Mouse (Mus musculus) G1E-ER4 (cell line): ENCODE results near the gene Gadd45g. TPM values are rescaled to one million over a fixed set of nuclear protein-coding genes. Genes with fewer than 3 reads are reported as not detected.

ENCODE experiments used
- GATA1 ChIP-seq: IDR thresholded peaks from one replicate; pipeline ENCODE4 v1.8.0; 2012; ENCODE audit warnings: low read length, inconsistent platforms
- polyA plus RNA-seq: library from polyadenylated mRNA; stranded (reverse); fragments of >175 nt; gene quantifications from 2 replicates; pipeline ENCODE4 v1.2.3, GENCODE M21; 2012

The Gadd45g gene
- polyA plus RNA-seq, 1 experiment = 29.4 TPM

- TF ChIP-seq GATA1 = no peak
These were observed 22.1 kb downstream of the Gadd45g start for GRCm38 (mm10) chr13:51868491-51869128.

GRCm38 (mm10) chr13:51869129-51869491, 22.6 kb downstream of the Gadd45g start:
- no peak for TF ChIP-seq GATA1

- TF ChIP-seq GATA1 = no peak
These were observed 24.7 kb downstream of the Gadd45g start for GRCm38 (mm10) chr13:51871148-51871547.

GRCm38 (mm10) chr13:51872252-51872962, 25.9 kb downstream of the Gadd45g start:
- no peak for TF ChIP-seq GATA1

- TF ChIP-seq GATA1 = no peak
These were observed 26.6 kb downstream of the Gadd45g start for GRCm38 (mm10) chr13:51872963-51873514.

GRCm38 (mm10) chr13:51873786-51874185, 27.3 kb downstream of the Gadd45g start:
- TF ChIP-seq GATA1 = no peak

GRCm38 (mm10) chr13:51876131-51876530, 29.7 kb downstream of the Gadd45g start:
- no peak for TF ChIP-seq GATA1

GRCm38 (mm10) chr13:51878806-51879205, 32.3 kb downstream of the Gadd45g start:
- no peak for TF ChIP-seq GATA1

- TF ChIP-seq GATA1 = no peak
These were observed 33.1 kb downstream of the Gadd45g start for GRCm38 (mm10) chr13:51879571-51879970.

GRCm38 (mm10) chr13:51880019-51880418, 33.5 kb downstream of the Gadd45g start:
- no peak for TF ChIP-seq GATA1

GRCm38 (mm10) chr13:51881271-51882128, 35.0 kb downstream of the Gadd45g start:
- no peak for TF ChIP-seq GATA1

GRCm38 (mm10) chr13:51882218-51882617, 35.7 kb downstream of the Gadd45g start:
- no peak for TF ChIP-seq GATA1

GRCm38 (mm10) chr13:51884250-51884649, 37.8 kb downstream of the Gadd45g start:
- TF ChIP-seq GATA1 = no peak

GRCm38 (mm10) chr13:51885594-51885993, 39.1 kb downstream of the Gadd45g start:
- no peak for TF ChIP-seq GATA1

GRCm38 (mm10) chr13:51886085-51886484, 39.6 kb downstream of the Gadd45g start:
- no peak for TF ChIP-seq GATA1

GRCm38 (mm10) chr13:51886723-51887122, 40.2 kb downstream of the Gadd45g start:
- TF ChIP-seq GATA1 = no peak
